Mouse (Mus musculus): Measurements from ENCODE around the gene Rnf146. TPM values are rescaled to one million over a fixed set of nuclear protein-coding genes. Genes with fewer than 3 reads are reported as not detected.
"Not testable (repeated sequence)": the region's sequence is repeated elsewhere in the genome, so short reads cannot be mapped to it uniquely, and the experiment has no call there.

Gene Rnf146
- total RNA-seq (2021), result 10 to 100 TPM; 53.7 to 59.1 TPM
- long read RNA-seq, experiment 1, full-length matches to known transcripts, result 13 of 16 reads
- long read RNA-seq, experiment 1, partial matches to known transcripts, result 2 of 16 reads
- long read RNA-seq, experiment 1, other reads (novel, unspliced or antisense), result 1 of 16 reads
- long read RNA-seq, experiment 2, full-length matches to known transcripts, result 15 of 17 reads
- long read RNA-seq, experiment 2, partial matches to known transcripts, result 0 of 17 reads
- long read RNA-seq, experiment 2, other reads (novel, unspliced or antisense), result 2 of 17 reads

GRCm38 (mm10) chr10:29362197-29362900, at the start of gene Rnf146:
Gene Rnf146, minus strand, starts transcription at chr10:29362442.
- no peak for DNase-seq
- intact Hi-C loops (cut with DNase I), result loop anchor here (10.0 kb wide), 1 partner anchor 1242 kb away; the partner anchor contains the start of gene Trmt11

- intact Hi-C loops (cut with DNase I), result no loop called here
- no peak for DNase-seq
Measured at GRCm38 (mm10) chr10:29402656-29403268, 40.5 kb upstream of the Rnf146 start.

GRCm38 (mm10) chr10:29394890-29395289, 32.6 kb upstream of the Rnf146 start:
- DNase-seq; intact Hi-C loops (cut with DNase I): not testable (repeated sequence)

GRCm38 (mm10) chr10:29381558-29381957, 19.3 kb upstream of the Rnf146 start:
- no peak for DNase-seq
- intact Hi-C loops (cut with DNase I), result no loop called here

- intact Hi-C loops (cut with DNase I), result no loop called here
- no peak for DNase-seq
Measured at GRCm38 (mm10) chr10:29374065-29374464, 11.8 kb upstream of the Rnf146 start.

GRCm38 (mm10) chr10:29361464-29362196, 612 bp downstream of the Rnf146 start:
- intact Hi-C loops (cut with DNase I), result loop anchor here (2.0 to 10.0 kb wide), 2 partner anchors 49 to 1243 kb away; partner anchors contain the start of genes Echdc1 and Trmt11
- peak; percentile 95 to 96 for DNase-seq

GRCm38 (mm10) chr10:29361095-29361463, 1.2 kb downstream of the Rnf146 start:
- intact Hi-C loops (cut with DNase I), result loop anchor here (2.0 to 10.0 kb wide), 2 partner anchors 48 to 1244 kb away; partner anchors contain the start of genes Echdc1 and Trmt11
- DNase-seq, result no peak

- no peak for DNase-seq
- intact Hi-C loops (cut with DNase I), result no loop called here
Measured at GRCm38 (mm10) chr10:29354183-29354582, 8.1 kb downstream of the Rnf146 start.

GRCm38 (mm10) chr10:29352575-29352974, 9.7 kb downstream of the Rnf146 start:
- no peak for DNase-seq
- intact Hi-C loops (cut with DNase I), result no loop called here

- intact Hi-C loops (cut with DNase I), result no loop called here
- DNase-seq, result no peak
Measured at GRCm38 (mm10) chr10:29351420-29351819, 10.8 kb downstream of the Rnf146 start.

- DNase-seq, result no peak
- intact Hi-C loops (cut with DNase I), result no loop called here
Measured at GRCm38 (mm10) chr10:29346638-29347037, 15.6 kb downstream of the Rnf146 start.

GRCm38 (mm10) chr10:29344232-29344631, 18.0 kb downstream of the Rnf146 start:
- intact Hi-C loops (cut with DNase I), result no loop called here
- DNase-seq, result no peak

- intact Hi-C loops (cut with DNase I), result no loop called here
- DNase-seq, result peak; percentile 57 to 65
Measured at GRCm38 (mm10) chr10:29338355-29339056, 23.7 kb downstream of the Rnf146 start.

- intact Hi-C loops (cut with DNase I), result no loop called here
- DNase-seq, result no peak
Measured at GRCm38 (mm10) chr10:29333836-29334235, 28.4 kb downstream of the Rnf146 start.

- no peak for DNase-seq
- intact Hi-C loops (cut with DNase I), result no loop called here
Measured at GRCm38 (mm10) chr10:29324817-29325216, 37.4 kb downstream of the Rnf146 start.

- intact Hi-C loops (cut with DNase I), result loop anchor here (2.0 to 10.0 kb wide), 2 partner anchors 47 to 209 kb away; no protein-coding TSS in a partner anchor
- DNase-seq, result no peak
Measured at GRCm38 (mm10) chr10:29313905-29314304, 48.3 kb downstream of the Rnf146 start.

GRCm38 (mm10) chr10:29313064-29313638, 49.1 kb downstream of the Rnf146 start, which contains the start of gene Echdc1:
Gene Echdc1, plus strand, starts transcription at chr10:29313166.
- intact Hi-C loops (cut with DNase I), result loop anchor here (2.0 to 10.0 kb wide), 2 partner anchors 48 to 208 kb away; no protein-coding TSS in a partner anchor

GRCm38 (mm10) chr10:29311480-29312219, 50.6 kb downstream of the Rnf146 start:
- intact Hi-C loops (cut with DNase I), result loop anchor here (2.0 to 10.0 kb wide), 2 partner anchors 49 to 207 kb away; no protein-coding TSS in a partner anchor
- DNase-seq, result no peak

More at GRCm38 (mm10) chr10:29313064-29313638, 49.1 kb downstream of the Rnf146 start, which contains the start of gene Echdc1:
- DNase-seq, result peak; percentile 90

All from heart, postnatal 14 days (tissue).